Mouse (Mus musculus): ENCODE measurements around the gene Trpm8. TPM values are rescaled to one million over a fixed set of nuclear protein-coding genes. Genes with fewer than 3 reads are reported as not detected.
A peak's percentile ranks its signal among the peaks of the same experiment; 100 is the strongest.

Trpm8 gene
- polyA plus RNA-seq, 3 experiments from 2014 or later, result not detected

DNA sequence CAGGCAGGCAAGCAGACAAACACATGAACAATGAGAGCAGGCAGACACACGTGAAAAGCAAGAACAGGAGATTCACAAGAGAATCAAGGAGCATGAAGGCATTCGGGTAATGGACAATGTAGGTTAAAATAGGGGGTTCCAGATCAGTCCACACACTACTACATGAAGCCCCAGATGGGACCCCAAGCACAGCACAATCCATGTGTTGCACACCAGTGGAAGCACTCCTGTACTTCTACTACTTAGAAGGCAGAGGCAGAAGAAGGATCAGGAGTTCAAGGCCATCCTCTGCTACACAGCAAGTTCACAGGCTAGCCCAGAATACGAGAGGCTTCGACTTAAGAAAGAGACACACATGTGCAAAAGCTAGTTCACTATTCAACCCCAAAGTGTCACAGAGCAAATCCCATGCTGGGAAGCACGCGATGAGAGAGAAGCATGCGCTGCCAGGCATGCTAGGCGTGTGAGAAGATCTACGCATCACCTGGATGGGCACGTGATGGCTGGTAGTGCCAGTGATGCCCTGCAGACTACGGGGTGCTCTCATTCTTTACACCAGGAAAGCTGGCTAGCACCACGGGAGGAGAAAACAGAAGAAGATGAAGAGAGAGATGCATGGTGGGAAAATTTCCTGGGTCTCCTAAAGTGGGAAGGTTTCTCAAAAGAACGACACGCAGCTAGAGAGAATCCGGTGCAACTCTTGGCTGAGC is 8.8 kb downstream of the Trpm8 start:
- ATAC-seq, result no peak

- no peak for ATAC-seq
These were observed 9.6 kb downstream of the Trpm8 start for GRCm38 (mm10) chr1:88286887-88287696.

DNA sequence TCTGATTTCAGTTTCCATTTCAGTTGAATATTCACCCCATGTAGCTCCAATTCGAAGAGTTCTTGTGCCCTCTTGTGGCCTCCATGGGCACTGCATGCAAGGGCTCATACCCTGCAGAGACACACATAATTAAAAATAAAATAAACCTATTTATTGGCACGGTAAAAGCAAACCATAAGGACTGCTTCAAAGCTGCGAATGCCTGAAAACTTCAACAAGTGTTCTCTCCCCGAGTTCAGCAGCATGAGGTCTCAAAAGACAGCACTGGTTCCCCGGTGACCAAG is 10.2 kb downstream of the Trpm8 start:
- peak; percentile 60 for ATAC-seq

GRCm38 (mm10) chr1:88288056-88288788 is 10.8 kb downstream of the Trpm8 start:
- ATAC-seq, result no peak

DNA sequence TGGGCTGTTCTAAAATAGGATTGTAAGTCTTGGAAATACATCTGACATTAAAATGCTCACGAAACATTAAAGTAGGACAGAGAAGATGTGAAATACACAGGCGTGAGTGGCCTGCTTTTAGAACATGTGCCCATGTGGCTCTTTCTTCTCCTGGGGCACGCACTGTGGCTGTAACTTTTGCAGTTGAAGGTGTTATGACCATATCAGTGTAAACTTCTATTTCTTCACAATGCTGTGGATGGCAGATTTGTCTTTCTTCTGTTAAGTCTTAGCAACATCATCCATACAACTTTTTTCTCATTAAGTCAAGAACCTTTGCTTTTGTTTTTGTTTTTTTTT is 11.3 kb downstream of the Trpm8 start:
- ATAC-seq, result no peak

- no peak for ATAC-seq
These were observed 11.7 kb downstream of the Trpm8 start for GRCm38 (mm10) chr1:88289152-88289551.

- no peak for ATAC-seq
These were observed 12.5 kb downstream of the Trpm8 start for GRCm38 (mm10) chr1:88289917-88290316.

DNA sequence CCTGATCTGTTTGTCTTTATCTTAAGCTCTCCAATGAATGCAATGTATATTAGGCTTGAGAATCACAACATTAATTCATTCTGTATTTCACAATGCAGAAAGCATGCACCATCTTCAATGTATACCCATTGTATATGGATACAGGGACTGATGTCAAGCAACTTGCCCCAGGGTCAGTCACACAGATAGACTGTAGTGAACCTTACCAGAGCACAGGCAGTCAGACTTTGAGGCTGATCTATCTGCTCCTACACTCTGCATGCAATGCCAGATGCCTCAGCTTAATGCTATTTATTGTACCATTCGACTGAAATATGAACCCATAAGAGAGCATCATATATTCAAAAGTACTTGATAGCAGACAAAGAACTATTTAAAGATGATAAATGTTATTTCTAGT is 13.1 kb downstream of the Trpm8 start:
- ATAC-seq, result no peak

- no peak for ATAC-seq
These were observed 14.0 kb downstream of the Trpm8 start for GRCm38 (mm10) chr1:88291409-88292005.

DNA sequence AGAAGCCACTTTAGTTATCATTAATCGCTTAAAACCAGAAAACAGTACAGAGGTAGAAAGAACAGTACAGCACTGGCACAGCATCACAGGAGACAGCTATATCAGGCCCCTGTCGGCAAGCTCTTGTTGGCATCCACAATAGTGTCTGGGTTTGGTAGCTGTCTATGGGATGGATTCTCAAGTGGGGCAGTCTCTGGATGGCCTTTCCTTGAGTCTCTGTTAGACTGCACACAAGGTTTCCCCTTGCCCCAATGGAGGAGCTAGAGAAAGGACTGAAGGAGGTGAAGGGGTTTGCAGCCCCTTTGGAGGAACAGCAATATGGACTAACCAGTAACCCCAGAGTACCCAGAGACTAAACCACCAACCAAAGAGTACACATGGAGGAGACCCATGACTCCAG is 14.6 kb downstream of the Trpm8 start:
- no peak for ATAC-seq

GRCm38 (mm10) chr1:88294650-88295049 is 17.2 kb downstream of the Trpm8 start:
- no peak for ATAC-seq

- ATAC-seq, result no peak
These were observed 18.9 kb downstream of the Trpm8 start for GRCm38 (mm10) chr1:88296171-88296920.

DNA sequence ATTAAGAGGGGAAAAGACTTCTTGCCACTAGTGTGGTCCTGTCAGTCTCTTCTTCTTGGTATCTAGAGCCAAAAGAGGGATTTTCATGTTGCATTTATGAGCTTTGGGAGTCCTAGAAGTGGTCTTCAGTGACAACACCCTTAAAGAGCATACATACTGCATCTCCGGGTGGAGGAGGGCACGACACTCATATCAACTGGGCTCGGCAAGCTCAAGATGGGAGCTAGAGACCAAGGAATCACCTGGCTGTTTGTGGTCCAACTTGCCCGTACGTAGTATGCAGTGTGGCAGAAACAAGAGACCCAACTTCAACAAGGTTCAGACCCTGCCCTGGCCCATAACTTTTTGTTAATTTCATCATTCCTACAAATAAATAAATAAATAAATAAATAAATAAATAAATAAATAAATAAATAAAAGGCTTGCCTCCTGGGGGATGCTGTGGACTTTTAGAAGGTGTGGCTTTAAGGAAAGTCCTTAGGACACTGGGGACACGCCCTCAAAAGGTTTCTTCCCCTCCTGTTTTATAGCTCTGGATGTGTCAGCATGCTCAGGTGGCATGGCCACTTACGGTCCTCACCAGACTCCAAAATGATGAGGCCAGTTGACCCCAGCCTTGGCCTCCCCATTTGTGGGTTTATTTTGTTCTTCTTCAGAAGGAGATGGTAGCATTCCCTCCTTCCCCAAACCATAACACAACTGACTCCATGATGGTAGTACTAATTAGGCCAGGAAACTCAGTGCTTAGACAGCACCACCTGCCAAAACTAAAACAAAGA is 20.2 kb downstream of the Trpm8 start:
- ATAC-seq, result no peak

DNA sequence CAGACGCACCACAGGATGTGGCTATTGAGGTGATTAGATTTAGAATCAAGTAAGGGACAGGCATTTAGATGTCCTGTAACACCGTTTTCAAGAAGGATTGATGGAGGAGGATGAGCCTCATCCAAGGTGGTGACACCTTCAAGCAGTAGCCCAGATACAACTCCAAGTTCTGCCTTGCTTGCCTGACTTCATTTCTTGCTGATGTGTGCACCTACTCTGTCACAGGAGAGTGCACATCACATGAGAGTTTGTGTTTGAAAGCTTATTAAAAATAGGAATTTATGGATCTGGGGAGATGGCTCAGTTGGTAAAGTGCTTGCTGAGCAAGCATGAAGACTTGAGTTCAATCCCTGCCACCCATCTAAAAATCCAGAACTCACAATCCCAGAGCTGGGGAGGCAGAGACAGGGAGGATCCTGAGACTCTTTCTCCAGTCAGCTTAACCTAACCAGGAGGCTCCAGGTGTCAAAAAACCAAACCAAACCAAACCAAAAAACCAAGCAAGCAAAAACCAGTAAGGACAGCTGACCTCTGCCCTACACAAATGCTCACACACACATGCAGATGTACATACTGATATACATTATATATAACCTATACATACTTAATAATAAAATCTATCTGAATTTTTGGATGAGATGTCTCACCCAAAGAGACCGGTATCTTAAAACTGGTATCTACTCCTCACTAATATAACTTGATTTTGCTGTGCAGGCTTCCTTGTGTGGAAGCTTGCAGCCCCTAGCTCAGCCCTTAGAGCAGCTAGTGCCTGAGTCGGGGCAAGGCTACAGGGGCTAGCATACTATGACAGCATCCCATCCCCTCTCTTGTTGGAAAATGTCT is 21.4 kb downstream of the Trpm8 start:
- ATAC-seq, result no peak

DNA sequence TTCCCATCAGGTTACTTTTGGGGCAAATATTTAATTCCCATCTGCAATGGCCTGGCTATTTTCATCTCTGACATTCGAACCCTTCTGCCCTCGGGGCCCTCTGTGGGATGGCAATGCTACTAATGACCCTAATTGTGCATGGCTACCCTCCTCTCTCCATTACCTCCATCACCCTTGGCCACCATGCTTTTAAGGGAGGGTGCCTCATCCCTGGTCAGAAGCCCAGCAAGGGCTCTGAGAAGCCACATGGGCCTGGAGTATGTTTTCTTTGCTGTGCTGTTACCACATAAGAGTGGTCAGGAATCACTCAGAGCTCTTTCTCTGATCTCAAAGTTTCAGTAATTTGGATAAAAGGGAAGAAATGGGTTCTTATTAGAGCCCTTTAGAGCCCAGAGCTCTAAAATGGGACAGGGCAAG is 22.1 kb downstream of the Trpm8 start:
- ATAC-seq, result no peak

DNA sequence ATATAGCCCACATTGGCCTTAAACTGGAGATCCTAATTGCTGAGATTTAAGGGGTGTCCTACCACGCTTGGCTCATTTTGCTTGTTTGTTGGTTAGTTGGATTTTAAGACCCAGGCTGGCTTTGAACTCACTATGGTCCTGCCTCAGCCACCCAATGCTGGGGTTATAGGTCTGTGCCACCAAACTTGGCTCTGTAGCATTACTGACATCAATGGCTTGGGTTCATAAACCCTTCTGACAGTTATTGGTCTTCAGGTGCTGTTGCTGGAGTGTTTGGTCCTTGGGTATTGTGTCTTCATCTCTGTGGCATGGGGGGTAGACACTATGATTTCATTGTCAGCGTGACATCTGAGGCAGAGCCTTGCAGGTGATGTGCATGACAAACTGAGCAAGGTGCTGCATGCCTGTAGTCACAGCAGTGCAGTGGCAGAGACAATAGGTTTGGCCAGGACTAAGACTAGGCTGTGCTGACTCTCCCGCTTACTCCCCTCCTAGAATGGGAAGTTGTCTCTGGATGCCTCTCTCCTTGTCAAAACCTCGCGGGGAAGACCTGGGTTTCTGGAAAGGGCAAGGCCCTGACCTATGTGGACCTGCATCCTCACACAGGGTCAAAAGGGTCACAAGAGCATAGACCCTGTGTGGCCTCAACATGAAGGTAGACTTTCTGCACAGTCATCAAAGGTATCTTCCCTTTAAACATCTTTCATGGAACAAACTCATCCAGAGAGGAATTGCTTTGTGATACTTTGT is 23.0 kb downstream of the Trpm8 start:
- ATAC-seq, result no peak

DNA sequence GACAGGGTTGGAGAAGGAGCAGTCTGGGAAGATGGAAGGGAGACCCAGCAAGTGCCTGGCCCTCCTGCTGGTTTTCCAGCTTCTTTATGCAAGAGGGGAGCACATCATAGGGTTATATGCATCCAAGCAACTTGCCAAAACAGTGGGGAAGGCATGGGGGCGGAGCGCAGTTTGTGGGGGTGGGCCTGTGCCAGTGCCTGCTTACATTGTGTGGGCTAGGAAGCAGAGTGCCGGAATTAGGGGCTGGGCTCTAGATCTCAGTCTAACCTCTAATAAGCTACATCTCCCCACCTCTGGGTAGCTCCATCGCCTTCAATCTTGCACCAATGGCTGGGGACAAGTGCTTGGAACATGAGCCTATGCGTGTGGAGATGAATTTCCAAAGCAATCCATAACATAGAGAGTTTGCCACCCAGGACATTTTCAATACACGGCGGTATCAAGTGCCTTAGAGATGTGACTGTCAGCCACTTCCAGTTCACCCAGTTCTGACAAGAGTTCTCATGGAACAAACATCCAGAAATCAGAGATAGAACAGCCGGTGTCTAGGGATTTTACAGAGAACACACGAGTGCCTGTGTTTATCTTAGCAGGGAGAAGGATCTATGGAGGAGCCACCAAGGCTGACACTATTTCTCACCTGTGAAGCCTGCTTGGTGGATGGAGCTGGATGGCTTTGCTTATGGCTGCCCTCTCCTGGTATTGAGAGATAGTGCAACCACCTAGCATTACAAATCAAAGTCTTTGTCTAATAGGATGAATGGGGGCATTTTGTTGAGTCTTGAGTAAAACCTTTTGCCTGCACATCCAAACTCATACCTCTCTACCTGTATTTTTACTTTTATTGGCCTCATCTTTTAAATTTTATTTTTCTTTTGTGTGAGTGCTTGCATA is 23.9 kb downstream of the Trpm8 start:
- ATAC-seq, result peak; percentile 29

- no peak for ATAC-seq
These were observed 24.7 kb downstream of the Trpm8 start for GRCm38 (mm10) chr1:88302057-88302740.
